ENCODE assay signal across 8 mouse cellular contexts in genomic region chr15:97750697-97751096, GRCm38 (mm10). TPM values are rescaled to one million over a fixed set of nuclear protein-coding genes. Genes with fewer than 3 reads are reported as not detected.
DNase-seq lines count a peak whose midpoint lies in the region; ATAC-seq lines count a peak whose summit lies in the region.

No protein-coding gene starts in this region.

- H3K4me2 ChIP-seq in kidney, embryonic 15.5 days = peak overlapping the region; percentile 5; the same call in 1 of the 2 replicates
- 0 out of 2 replicates have a peak overlapping the region, but pooled peaks have one; percentile 24 for H3K4me2 ChIP-seq in limb, embryonic 12.5 days
- peak overlapping the region; percentile 5; the same call in 1 of the 2 replicates for H3K4me2 ChIP-seq in stomach, embryonic 15.5 days

- H3K9me3 ChIP-seq in kidney, embryonic 15.5 days (replicated peaks) = no peaks in the 10 kb centered on the region
- no peaks in the 10 kb centered on the region for H3K9me3 ChIP-seq in limb, embryonic 12.5 days
- H3K9me3 ChIP-seq in stomach, embryonic 15.5 days = no peaks in the 10 kb centered on the region

- 26% methylated on average over 12 of the region's 12 CpGs for WGBS in kidney, embryonic 15.5 days
- WGBS in limb, embryonic 12.5 days = 27% methylated on average over 12 of the region's 12 CpGs
- WGBS in stomach, embryonic 15.5 days = 17% methylated on average over 12 of the region's 12 CpGs

- no peaks in the 10 kb centered on the region for H3K27me3 ChIP-seq in kidney, embryonic 15.5 days
- no peaks in the 10 kb centered on the region for H3K27me3 ChIP-seq in limb, embryonic 12.5 days
- no peaks in the 10 kb centered on the region for H3K27me3 ChIP-seq in stomach, embryonic 15.5 days (replicated peaks)

- peak; percentile 75; the same call in 1 of the 2 replicates for ATAC-seq in kidney, embryonic 15.5 days (replicated peaks; ENCODE audit: low FRiP score)
- ATAC-seq in limb, embryonic 12.5 days (ENCODE audit: insufficient number of reproducible peaks, insufficient read depth, low FRiP score, low TSS enrichment, low read depth) = peak; percentile 53
- peak; percentile 58; the same call in 1 of the 2 replicates for ATAC-seq in stomach, embryonic 15.5 days (ENCODE audit: insufficient read depth, low FRiP score, low read depth)

- H3K27ac ChIP-seq in kidney, embryonic 15.5 days = peak overlapping the region; percentile 70
- peak overlapping the region; percentile 86 for H3K27ac ChIP-seq in limb, embryonic 12.5 days
- peak overlapping the region; percentile 35 for H3K27ac ChIP-seq in stomach, embryonic 15.5 days

- peak; percentile 98 for DNase-seq in heart, adult 11 months
- DNase-seq in heart, adult 8-10 months (ENCODE audit: low spot score) = no peak
- peak; percentile 44 to 54 for DNase-seq in cerebellum, postnatal 36 days
- peak; percentile 51 to 63 for DNase-seq in heart, adult 9 months (ENCODE audit: low spot score in 2 of 2)
- peak; percentile 61 to 64 for DNase-seq in natural killer cell, adult 2 months (ENCODE audit: low spot score in 2 of 2)

- peaks cover 48% of the 10 kb centered on the region for H3K36me3 ChIP-seq in kidney, embryonic 15.5 days
- no peaks in the 10 kb centered on the region for H3K36me3 ChIP-seq in limb, embryonic 12.5 days
- H3K36me3 ChIP-seq in stomach, embryonic 15.5 days = no peaks in the 10 kb centered on the region

- no peak overlapping the region for H3K9ac ChIP-seq in kidney, embryonic 15.5 days
- H3K9ac ChIP-seq in limb, embryonic 12.5 days (replicated peaks) = no peak overlapping the region
- no peak overlapping the region for H3K9ac ChIP-seq in stomach, embryonic 15.5 days

- peaks cover 32% of the 10 kb centered on the region for H3K4me1 ChIP-seq in kidney, embryonic 15.5 days
- H3K4me1 ChIP-seq in limb, embryonic 12.5 days (replicated peaks) = peaks cover 37% of the 10 kb centered on the region
- peaks cover 19% of the 10 kb centered on the region for H3K4me1 ChIP-seq in stomach, embryonic 15.5 days

- H3K4me3 ChIP-seq in kidney, embryonic 15.5 days (replicated peaks) = no peak overlapping the region
- H3K4me3 ChIP-seq in limb, embryonic 12.5 days (replicated peaks) = no peak overlapping the region
- no peak overlapping the region for H3K4me3 ChIP-seq in stomach, embryonic 15.5 days (replicated peaks)

RNA-seq across cellular contexts. Expression of gene Rapgef3, which starts 17.1 kb away (rescaled TPM):
- 10 to 100 TPM; 20.5 to 27.4 (median 23.8) TPM for total RNA-seq in heart, adult 8-10 months (2022)
- polyA plus RNA-seq in kidney, embryonic 15.5 days (2015; fragmentation: Nextera tagmentation; extraction: Ambion mirVana) = 23.0 and 29.7 TPM in 2 replicates
- polyA plus RNA-seq in limb, embryonic 12.5 days (2016; fragmentation: Nextera tagmentation; extraction: Ambion mirVana) = 10.1 and 11.1 TPM in 2 replicates
- polyA plus RNA-seq in stomach, embryonic 15.5 days (2015; fragmentation: Nextera tagmentation; extraction: Ambion mirVana) = 9.0 and 10.0 TPM in 2 replicates

RNA-seq across cellular contexts. Expression of gene Endou, which starts 19.6 kb away (rescaled TPM):
- 1 to 10 TPM; 1.3 to 2.3 (median 1.7) TPM for total RNA-seq in heart, adult 8-10 months (2022)
- polyA plus RNA-seq in kidney, embryonic 15.5 days (2015; fragmentation: Nextera tagmentation; extraction: Ambion mirVana) = 0.36 and 0.85 TPM in 2 replicates
- polyA plus RNA-seq in limb, embryonic 12.5 days (2016; fragmentation: Nextera tagmentation; extraction: Ambion mirVana) = 0.14 and 0.23 TPM in 2 replicates
- 0.35 and 2.2 TPM in 2 replicates for polyA plus RNA-seq in stomach, embryonic 15.5 days (2015; fragmentation: Nextera tagmentation; extraction: Ambion mirVana)

RNA-seq across cellular contexts. Expression of gene Slc48a1, which starts 27.6 kb away (rescaled TPM):
- 10 to 100 TPM; 63.6 to 76.6 (median 67.9) TPM for total RNA-seq in heart, adult 8-10 months (2022)
- polyA plus RNA-seq in kidney, embryonic 15.5 days (2015; fragmentation: Nextera tagmentation; extraction: Ambion mirVana) = 57.5 and 58.8 TPM in 2 replicates
- polyA plus RNA-seq in limb, embryonic 12.5 days (2016; fragmentation: Nextera tagmentation; extraction: Ambion mirVana) = 34.2 and 36.6 TPM in 2 replicates
- 29.6 and 41.9 TPM in 2 replicates for polyA plus RNA-seq in stomach, embryonic 15.5 days (2015; fragmentation: Nextera tagmentation; extraction: Ambion mirVana)

RNA-seq across cellular contexts. Expression of gene Rpap3, which starts 45.1 kb away (rescaled TPM):
- total RNA-seq in heart, adult 8-10 months (2022) = 10 to 100 TPM; 13.4 to 17.9 (median 15.3) TPM
- polyA plus RNA-seq in kidney, embryonic 15.5 days (2015; fragmentation: Nextera tagmentation; extraction: Ambion mirVana) = 29.5 and 33.8 TPM in 2 replicates
- polyA plus RNA-seq in limb, embryonic 12.5 days (2016; fragmentation: Nextera tagmentation; extraction: Ambion mirVana) = 39.4 and 40.4 TPM in 2 replicates
- polyA plus RNA-seq in stomach, embryonic 15.5 days (2015; fragmentation: Nextera tagmentation; extraction: Ambion mirVana) = 20.0 and 22.3 TPM in 2 replicates

Comparison
In these comparisons a context has a peak if more than half of its experiments do, and no peak if none do; other contexts are left out.
1. H3K27ac ChIP-seq: peak in every context shown above with its lines; median percentile 86 in limb, embryonic 12.5 days; 70 in kidney, embryonic 15.5 days; 35 in stomach, embryonic 15.5 days.